Mouse (Mus musculus): ENCODE measurements around the gene Nsg2.

Gene Nsg2

GRCm38 (mm10) chr11:32011867-32012603 lies 11.8 kb downstream of the Nsg2 start:
- DNase-seq (ENCODE audit: low read depth in 1 of 2, low spot score in 2 of 2) = no peak

- no peak for DNase-seq (ENCODE audit: low read depth in 1 of 2, low spot score in 2 of 2)
Observed at GRCm38 (mm10) chr11:32013014-32013427, 12.8 kb downstream of the Nsg2 start.

GRCm38 (mm10) chr11:32013561-32013960 lies 13.3 kb downstream of the Nsg2 start:
- DNase-seq (ENCODE audit: low read depth in 1 of 2, low spot score in 2 of 2) = no peak

GRCm38 (mm10) chr11:32018201-32018600 lies 17.9 kb downstream of the Nsg2 start:
- DNase-seq (ENCODE audit: low read depth in 1 of 2, low spot score in 2 of 2) = no peak

GRCm38 (mm10) chr11:32020031-32020965 lies 20.0 kb downstream of the Nsg2 start:
- DNase-seq (ENCODE audit: low read depth in 1 of 2, low spot score in 2 of 2) = no peak

- DNase-seq (ENCODE audit: low read depth in 1 of 2, low spot score in 2 of 2) = no peak
Observed at GRCm38 (mm10) chr11:32026634-32027033, 26.4 kb downstream of the Nsg2 start.

GRCm38 (mm10) chr11:32027474-32028342 lies 27.4 kb downstream of the Nsg2 start:
- DNase-seq (ENCODE audit: low read depth in 1 of 2, low spot score in 2 of 2) = no peak

- no peak for DNase-seq (ENCODE audit: low read depth in 1 of 2, low spot score in 2 of 2)
Observed at GRCm38 (mm10) chr11:32028605-32029004, 28.3 kb downstream of the Nsg2 start.

GRCm38 (mm10) chr11:32029356-32029755 lies 29.1 kb downstream of the Nsg2 start:
- DNase-seq (ENCODE audit: low read depth in 1 of 2, low spot score in 2 of 2) = no peak

GRCm38 (mm10) chr11:32031396-32031795 lies 31.1 kb downstream of the Nsg2 start:
- no peak for DNase-seq (ENCODE audit: low read depth in 1 of 2, low spot score in 2 of 2)

GRCm38 (mm10) chr11:32032053-32032452 lies 31.8 kb downstream of the Nsg2 start:
- no peak for DNase-seq (ENCODE audit: low read depth in 1 of 2, low spot score in 2 of 2)

- no peak for DNase-seq (ENCODE audit: low read depth in 1 of 2, low spot score in 2 of 2)
Observed at GRCm38 (mm10) chr11:32035831-32036230, 35.6 kb downstream of the Nsg2 start.

- no peak for DNase-seq (ENCODE audit: low read depth in 1 of 2, low spot score in 2 of 2)
Observed at GRCm38 (mm10) chr11:32039656-32040055, 39.4 kb downstream of the Nsg2 start.

GRCm38 (mm10) chr11:32057389-32057788 lies 57.1 kb downstream of the Nsg2 start:
- DNase-seq (ENCODE audit: low read depth in 1 of 2, low spot score in 2 of 2) = no peak

GRCm38 (mm10) chr11:32057861-32058260 lies 57.6 kb downstream of the Nsg2 start:
- no peak for DNase-seq (ENCODE audit: low read depth in 1 of 2, low spot score in 2 of 2)

- DNase-seq (ENCODE audit: low read depth in 1 of 2, low spot score in 2 of 2) = no peak
Observed at GRCm38 (mm10) chr11:32061020-32061419, 60.8 kb downstream of the Nsg2 start.

- no peak for DNase-seq (ENCODE audit: low read depth in 1 of 2, low spot score in 2 of 2)
Observed at GRCm38 (mm10) chr11:32061874-32062273, 61.6 kb downstream of the Nsg2 start.

GRCm38 (mm10) chr11:32063775-32064510 lies 63.7 kb downstream of the Nsg2 start:
- DNase-seq (ENCODE audit: low read depth in 1 of 2, low spot score in 2 of 2) = no peak

- no peak for DNase-seq (ENCODE audit: low read depth in 1 of 2, low spot score in 2 of 2)
Observed at GRCm38 (mm10) chr11:32064511-32064862, 64.2 kb downstream of the Nsg2 start.

- DNase-seq (ENCODE audit: low read depth in 1 of 2, low spot score in 2 of 2) = no peak
Observed at GRCm38 (mm10) chr11:32068736-32069490, 68.7 kb downstream of the Nsg2 start.
